Mouse (Mus musculus) bone marrow macrophage, adult 2 months (primary cell): ENCODE measurements around the gene Gins2. TPM values are rescaled to one million over a fixed set of nuclear protein-coding genes. Genes with fewer than 3 reads are reported as not detected.

Experiments used
- H3K27ac ChIP-seq: 2 replicates; pipeline ENCODE4 v1.5.1; 2012; ENCODE audit warnings: low read depth, low read length; ENCODE audit not compliant: insufficient read depth
- H3K4me1 ChIP-seq: 2 replicates; pipeline ENCODE4 v1.6.1; 2012; ENCODE audit warnings: low read length; ENCODE audit not compliant: control insufficient read depth, insufficient read depth
- H3K4me3 ChIP-seq: 2 replicates; pipeline ENCODE4 v1.5.1; 2012; ENCODE audit warnings: mild to moderate bottlenecking, low read length, moderate library complexity; ENCODE audit not compliant: insufficient read depth
- CTCF ChIP-seq: IDR thresholded peaks from 2 replicates; pipeline ENCODE4 v1.5.1; 2012; ENCODE audit warnings: low read depth, mild to moderate bottlenecking, low read length, moderate library complexity
- POLR2A ChIP-seq: IDR thresholded peaks from 2 replicates; pipeline ENCODE4 v1.6.1; 2012; ENCODE audit warnings: mild to moderate bottlenecking, low read depth, low read length, borderline replicate concordance
- polyA plus RNA-seq: library from polyadenylated mRNA; stranded (reverse); fragments of >200 nt; gene quantifications from 2 replicates; pipeline ENCODE4 v1.2.4, GENCODE M21; 2012; ENCODE audit not compliant: missing spikeins, insufficient read depth, insufficient read length

The Gins2 gene
- polyA plus RNA-seq, 1 experiment = 16.7 TPM

- no peak overlapping the region for H3K27ac ChIP-seq
- H3K4me1 ChIP-seq = peaks cover 30% of the 10 kb centered on the region
- H3K4me3 ChIP-seq = no peak overlapping the region
- no peak for TF ChIP-seq CTCF
- TF ChIP-seq POLR2A = no peak
Measured at GRCm38 (mm10) chr8:120558162-120558561, 30.9 kb downstream of the Gins2 start.

GRCm38 (mm10) chr8:120557170-120557965, 31.7 kb downstream of the Gins2 start:
- H3K27ac ChIP-seq = no peak overlapping the region
- no peak overlapping the region for H3K4me3 ChIP-seq
- peaks cover 23% of the 10 kb centered on the region for H3K4me1 ChIP-seq
- TF ChIP-seq POLR2A (no peak), CTCF (no peak)

GRCm38 (mm10) chr8:120556198-120556892, 32.8 kb downstream of the Gins2 start:
- Histone ChIP-seq H3K4me1 (peaks cover 16% of the 10 kb centered on the region), H3K4me3 (no peak overlapping the region), H3K27ac (no peak overlapping the region)
- TF ChIP-seq POLR2A = no peak
- TF ChIP-seq CTCF = no peak

- Histone ChIP-seq H3K4me3 (no peak overlapping the region), H3K4me1 (peaks cover 23% of the 10 kb centered on the region), H3K27ac (no peak overlapping the region)
- TF ChIP-seq CTCF = no peak
- TF ChIP-seq POLR2A = no peak
Measured at GRCm38 (mm10) chr8:120554466-120555039, 34.6 kb downstream of the Gins2 start.

GRCm38 (mm10) chr8:120553441-120554123, 35.5 kb downstream of the Gins2 start:
- no peak overlapping the region for H3K27ac ChIP-seq
- peaks cover 20% of the 10 kb centered on the region for H3K4me1 ChIP-seq
- H3K4me3 ChIP-seq = no peak overlapping the region
- TF ChIP-seq POLR2A (no peak), CTCF (no peak)

- no peak overlapping the region for H3K4me3 ChIP-seq
- H3K4me1 ChIP-seq = peaks cover 15% of the 10 kb centered on the region
Measured at GRCm38 (mm10) chr8:120552509-120552908, 36.6 kb downstream of the Gins2 start.

GRCm38 (mm10) chr8:120551677-120551980, 37.5 kb downstream of the Gins2 start:
- Histone ChIP-seq H3K4me3 (no peak overlapping the region), H3K27ac (no peak overlapping the region), H3K4me1 (peaks cover 16% of the 10 kb centered on the region)
- TF ChIP-seq CTCF (no peak), POLR2A (no peak)

More at GRCm38 (mm10) chr8:120552509-120552908, 36.6 kb downstream of the Gins2 start:
- no peak overlapping the region for H3K27ac ChIP-seq
- TF ChIP-seq POLR2A = no peak
- TF ChIP-seq CTCF = no peak

- no peak overlapping the region for H3K27ac ChIP-seq
- H3K4me1 ChIP-seq = peaks cover 17% of the 10 kb centered on the region
- no peak overlapping the region for H3K4me3 ChIP-seq
- TF ChIP-seq POLR2A (no peak), CTCF (no peak)
Measured at GRCm38 (mm10) chr8:120550937-120551676, 38.0 kb downstream of the Gins2 start.

GRCm38 (mm10) chr8:120550430-120550829, 38.7 kb downstream of the Gins2 start:
- Histone ChIP-seq H3K4me3 (no peak overlapping the region), H3K4me1 (peaks cover 17% of the 10 kb centered on the region), H3K27ac (no peak overlapping the region)
- TF ChIP-seq CTCF = no peak
- TF ChIP-seq POLR2A = no peak
